ENCODE assay signal across 8 mouse cellular contexts in genomic region chr7:67961567-67962267, GRCm38 (mm10). TPM values are rescaled to one million over a fixed set of nuclear protein-coding genes. Genes with fewer than 3 reads are reported as not detected.
DNase-seq lines count a peak whose midpoint lies in the region; ATAC-seq and TF ChIP-seq lines count a peak whose summit lies in the region.

No protein-coding gene starts in this region.

- H3K36me3 ChIP-seq in ES-E14 (ENCODE audit: control insufficient read depth, insufficient read depth, low read length, poor library complexity, severe bottlenecking), result no peaks in the 10 kb centered on the region
- no peaks in the 10 kb centered on the region for H3K36me3 ChIP-seq in forebrain, postnatal 0 days (ENCODE audit: insufficient read depth)
- no peaks in the 10 kb centered on the region for H3K36me3 ChIP-seq in neural tube, embryonic 15.5 days

- peaks cover 0 to 10% of the 10 kb centered on the region in 2 experiments; a peak in 1 of 4 replicates for H3K4me1 ChIP-seq in ES-E14 (ENCODE audit: control insufficient read depth in 2 of 2, insufficient read depth in 2 of 2, low read length in 2 of 2, poor library complexity in 1 of 2)
- peaks cover 16% of the 10 kb centered on the region; the same call in 1 of the 2 replicates for H3K4me1 ChIP-seq in forebrain, postnatal 0 days (ENCODE audit: insufficient read depth)
- H3K4me1 ChIP-seq in lung, adult 2 months (ENCODE audit: control insufficient read depth, insufficient read depth, low read length), result peaks cover 9% of the 10 kb centered on the region
- peaks cover 57% of the 10 kb centered on the region for H3K4me1 ChIP-seq in neural tube, embryonic 15.5 days

- H3K9ac ChIP-seq in ES-E14 (ENCODE audit: insufficient read depth, low read depth, low read length, poor library complexity, severe bottlenecking), result no peak overlapping the region
- no peak overlapping the region for H3K9ac ChIP-seq in forebrain, postnatal 0 days
- no peak overlapping the region for H3K9ac ChIP-seq in neural tube, embryonic 15.5 days (replicated peaks)

- no peak overlapping the region for H3K4me3 ChIP-seq in ES-E14 (ENCODE audit: insufficient read depth in 1 of 2, low read depth in 1 of 2, low read length in 2 of 2, poor library complexity in 1 of 2, severe bottlenecking in 1 of 2)
- no peak overlapping the region for H3K4me3 ChIP-seq in forebrain, postnatal 0 days (ENCODE audit: low read depth, low read length)
- no peak overlapping the region for H3K4me3 ChIP-seq in lung, adult 2 months (replicated peaks; ENCODE audit: extremely low read depth, low read depth, low read length)
- H3K4me3 ChIP-seq in neural tube, embryonic 15.5 days (replicated peaks), result no peak overlapping the region

- intact Hi-C loops in heart, postnatal 25 days (cut with DNase I), result loop anchor here (2.0 to 5.0 kb wide), 3 partner anchors 159 to 341 kb away; no protein-coding TSS in a partner anchor

- no peaks in the 10 kb centered on the region for H3K27me3 ChIP-seq in forebrain, postnatal 0 days (ENCODE audit: insufficient read depth, low read length)
- H3K27me3 ChIP-seq in neural tube, embryonic 15.5 days (replicated peaks), result no peaks in the 10 kb centered on the region

- in situ Hi-C loops in ES-E14 (cut with MboI; ENCODE audit: low sequenced_read_pairs in 2 of 2, unreplicated experiment in 2 of 2), result no loop called here

- WGBS in forebrain, postnatal 0 days, result 13% methylated on average over 14 of the region's 14 CpGs
- 13% methylated on average over 14 of the region's 14 CpGs for WGBS in lung, adult 2 months
- 11% methylated on average over 14 of the region's 14 CpGs for WGBS in neural tube, embryonic 15.5 days

- H3K9me3 ChIP-seq in ES-E14 (ENCODE audit: control insufficient read depth, insufficient read depth, low read depth, low read length), result no peaks in the 10 kb centered on the region
- no peaks in the 10 kb centered on the region for H3K9me3 ChIP-seq in forebrain, postnatal 0 days (ENCODE audit: low read length)
- H3K9me3 ChIP-seq in neural tube, embryonic 15.5 days (replicated peaks), result no peaks in the 10 kb centered on the region

- no peak for TF ChIP-seq POLR2A in lung, adult 2 months (IDR thresholded peaks at IDR 0.05; ENCODE audit: borderline replicate concordance, extremely low read depth, low read depth, low read length)

- peak; percentile 87 for TF ChIP-seq CTCF in forebrain, postnatal 0 days (IDR thresholded peaks at IDR 0.05; ENCODE audit: low read depth)
- TF ChIP-seq CTCF in lung, adult 2 months (IDR thresholded peaks at IDR 0.05; ENCODE audit: insufficient read depth, low read length), result peak; percentile 97

- no peak overlapping the region for H3K4me2 ChIP-seq in forebrain, postnatal 0 days (ENCODE audit: low read depth)
- no peak overlapping the region for H3K4me2 ChIP-seq in neural tube, embryonic 15.5 days

- DNase-seq in ES-E14 (ENCODE audit: low read depth, low spot score), result peak; percentile 69
- DNase-seq in cerebellum, adult 11 months, result peak; percentile 71
- peak; percentile 83 for DNase-seq in forebrain, postnatal 0 days
- DNase-seq in heart, postnatal 25 days (ENCODE audit: low spot score), result peak; percentile 59
- DNase-seq in layer of hippocampus, adult 11-12 months (ENCODE audit: low spot score), result peak; percentile 84
- DNase-seq in lung, adult 2 months, result peak; percentile 78
- peak; percentile 69 to 82 for DNase-seq in thymus, postnatal 10 days (ENCODE audit: low spot score in 2 of 2)

- ATAC-seq in forebrain, postnatal 0 days, result peak; percentile 85
- ATAC-seq in neural tube, embryonic 15.5 days (ENCODE audit: low FRiP score), result peak; percentile 56; the same call in 1 of the 2 replicates

- no peak overlapping the region for H3K27ac ChIP-seq in ES-E14 (ENCODE audit: insufficient read depth, low read depth, low read length, poor library complexity, severe bottlenecking)
- no peak overlapping the region for H3K27ac ChIP-seq in forebrain, postnatal 0 days (ENCODE audit: low read depth, low read length)
- H3K27ac ChIP-seq in neural tube, embryonic 15.5 days (replicated peaks), result no peak overlapping the region

TF ChIP-seq in ES-E14, 5 proteins besides CTCF, POLR2A, EP300 and RAD21:
- TF ChIP-seq ZNF384 (IDR thresholded peaks at IDR 0.05; ENCODE audit: low read depth, low read length), result no peak
- peak; percentile 1; the same call in 1 of the 2 replicates for TF ChIP-seq ZC3H11A (IDR thresholded peaks at IDR 0.05; ENCODE audit: borderline replicate concordance, low read depth, low read length)

RNA-seq across cellular contexts. Expression of gene Igf1r, which starts 9.1 kb away (rescaled TPM):
- 23.5 and 37.9 TPM in 2 replicates for total RNA-seq in ES-E14 (2012; rRNA removed)
- 31.6 and 37.8 TPM in 2 replicates for total RNA-seq in forebrain, postnatal 0 days (2014; rRNA removed)
- polyA plus RNA-seq in forebrain, postnatal 0 days (2015; fragmentation: Nextera tagmentation; extraction: Ambion mirVana), result 8.1 and 12.8 TPM in 2 replicates
- total RNA-seq in heart, postnatal 25 days (2021), result 10 to 100 TPM; 12.7 to 18.8 TPM
- polyA plus RNA-seq in lung, adult 2 months (2012; rRNA removed), result 12.2 and 16.9 TPM in 2 replicates
- polyA plus RNA-seq in neural tube, embryonic 15.5 days (2015; fragmentation: Nextera tagmentation; extraction: Ambion mirVana), result 19.0 and 20.8 TPM in 2 replicates
